Mouse (Mus musculus): ENCODE data around the gene Gpr37l1. TPM values are rescaled to one million over a fixed set of nuclear protein-coding genes. Genes with fewer than 3 reads are reported as not detected.
"Not testable (repeated sequence)": the region's sequence is repeated elsewhere in the genome, so short reads cannot be mapped to it uniquely, and the experiment has no call there.

Gene Gpr37l1
- total RNA-seq, 2 experiments from 2014 or later: 2.0 to 2.6 TPM

DNA sequence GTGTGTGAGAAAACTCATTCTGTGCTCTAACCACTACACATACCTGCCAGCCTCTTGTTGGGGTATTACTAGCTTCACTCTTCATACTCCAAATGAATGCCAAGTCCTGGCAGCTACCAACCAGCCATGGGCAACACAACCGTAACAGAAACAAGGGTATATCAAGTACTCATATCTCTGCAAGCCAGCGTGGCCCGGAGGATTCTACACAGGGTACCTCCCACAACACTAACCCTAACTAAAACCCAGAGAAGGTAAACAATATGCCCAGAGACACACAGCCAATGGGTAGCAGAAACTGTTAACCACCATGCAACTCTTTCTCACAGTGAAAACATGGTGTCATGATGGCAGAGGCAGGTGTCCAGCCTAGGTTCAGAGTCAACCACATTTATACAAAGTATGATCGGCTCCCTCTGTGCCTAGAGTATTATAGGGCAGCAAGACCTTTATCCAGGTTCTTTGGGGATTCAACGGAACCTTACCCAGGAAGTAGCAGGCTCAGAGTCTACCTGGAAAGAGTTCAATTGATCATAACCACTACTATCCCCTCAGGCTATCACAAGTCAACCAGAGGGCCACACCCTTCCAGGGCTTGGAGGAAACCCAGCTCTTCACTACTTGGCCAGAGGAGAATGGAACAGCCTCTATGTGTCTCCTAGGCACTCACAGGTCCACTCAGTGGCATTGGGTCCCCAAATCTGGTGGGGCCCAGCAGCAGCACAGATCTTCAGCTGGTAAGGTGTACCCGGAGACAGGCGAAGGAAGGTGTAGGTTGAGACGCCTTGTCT is 42.7 kb downstream of the Gpr37l1 start:
- DNase-seq: no peak

DNA sequence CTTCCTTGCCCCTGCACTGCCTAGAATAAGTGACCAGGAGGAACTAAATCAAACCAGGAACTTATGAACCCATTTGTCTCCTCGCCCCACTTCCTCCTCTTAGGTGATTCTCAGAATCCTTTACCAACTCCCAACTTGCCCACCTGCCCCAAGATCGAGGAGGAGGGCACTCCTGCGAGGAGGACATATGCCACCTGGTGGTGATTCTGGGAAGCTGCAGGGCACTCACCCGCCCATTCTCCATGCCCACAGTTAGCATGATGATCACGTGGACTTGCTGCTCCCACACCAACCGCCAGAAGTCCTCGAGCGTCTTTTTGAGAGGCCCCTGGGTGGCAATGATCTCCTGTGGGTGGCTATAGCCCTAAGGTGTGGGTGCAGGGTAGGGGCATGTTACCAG is 54.8 kb downstream of the Gpr37l1 start:
- DNase-seq: no peak

DNA sequence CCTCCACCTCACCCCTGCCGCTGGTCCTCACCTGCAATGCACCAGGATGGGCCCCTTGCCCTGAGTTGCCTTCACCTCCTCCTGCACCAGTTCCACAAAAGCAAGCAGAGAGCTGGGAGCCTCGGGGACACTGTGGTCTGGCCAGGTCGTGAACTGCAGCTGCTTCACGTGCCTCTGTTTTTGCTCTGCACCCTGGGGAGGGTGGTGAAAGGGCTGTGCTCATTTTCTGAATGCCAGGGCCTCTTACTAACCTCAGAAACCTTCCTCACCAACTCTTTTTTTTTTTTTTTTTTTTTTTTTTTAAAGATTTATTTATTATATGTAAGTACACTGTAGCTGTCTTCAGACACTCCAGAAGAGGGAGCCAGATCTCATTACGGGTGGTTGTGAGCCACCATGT is 56.2 kb downstream of the Gpr37l1 start:
- not testable (repeated sequence) for DNase-seq

Other genes with a start within 250 kb of the Gpr37l1 start
- 100 to 1,000 TPM; 199 to 221 TPM for gene Ppp1r12b, start 211.7 kb downstream of the Gpr37l1 start, total RNA-seq (2021)
- 1 to 10 TPM; 7.2 to 8.8 TPM for gene Ube2t, start 205.1 kb downstream of the Gpr37l1 start, total RNA-seq (2021)
- 1 to 10 TPM; 1.2 to 1.6 TPM for gene Lgr6, start 62.4 kb downstream of the Gpr37l1 start, total RNA-seq (2021)
- gene Ptpn7, start 35.0 kb downstream of the Gpr37l1 start, total RNA-seq (2021): 1 to 10 TPM in 1 of 2 experiments, under 1 TPM in 1; 0.38 to 1.1 TPM
- 10 to 100 TPM; 32.3 to 39.9 TPM for gene Arl8a, start 20.9 kb downstream of the Gpr37l1 start, total RNA-seq (2021)
- under 1 TPM; 0.23 to 0.25 TPM for gene Elf3, start 90.9 kb upstream of the Gpr37l1 start, total RNA-seq (2021)
- gene Rnpep, start 116.4 kb upstream of the Gpr37l1 start, total RNA-seq (2021): 10 to 100 TPM; 11.4 to 16.8 TPM
- 100 to 1,000 TPM; 201 to 217 TPM for gene Timm17a, start 146.1 kb upstream of the Gpr37l1 start, total RNA-seq (2021)
- 1 to 10 TPM; 2.5 to 3.7 TPM for gene Lmod1, start 157.1 kb upstream of the Gpr37l1 start, total RNA-seq (2021)
- gene Shisa4, start 207.6 kb upstream of the Gpr37l1 start, total RNA-seq (2021): 100 to 1,000 TPM; 261 to 295 TPM

Measured in gastrocnemius, postnatal 10 days (tissue).